Mouse (Mus musculus) spleen, postnatal 14 days (tissue): Measurements from ENCODE around the gene Sh3gl3.

Source experiments
- DNase-seq, 2 experiments: peaks; one replicate each; pipeline ENCODE4 v3.0.0; 2021 to 2022; ENCODE audit warnings: low spot score in 2 of 2

The Sh3gl3 gene

DNA sequence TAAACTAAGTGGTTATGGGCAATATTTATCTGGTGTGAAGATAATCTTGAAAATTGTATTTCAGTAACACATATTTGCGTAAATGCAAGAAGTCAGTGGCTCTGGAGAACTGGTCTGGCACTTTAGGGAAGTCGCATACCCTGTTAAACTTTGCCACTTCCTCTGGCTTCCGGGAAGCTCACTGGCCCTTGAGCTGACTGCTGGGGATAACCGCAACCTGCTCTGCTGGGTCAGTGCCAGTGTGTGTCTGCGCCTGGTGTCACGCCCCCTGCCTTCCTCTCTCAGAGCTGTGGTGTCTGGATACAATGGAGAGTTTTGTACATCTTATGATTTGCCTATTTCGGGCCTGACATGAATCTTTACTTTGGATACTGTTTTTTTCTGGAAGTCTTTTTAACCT lies 119.8 kb downstream of the Sh3gl3 start:
- no peak for DNase-seq

DNA sequence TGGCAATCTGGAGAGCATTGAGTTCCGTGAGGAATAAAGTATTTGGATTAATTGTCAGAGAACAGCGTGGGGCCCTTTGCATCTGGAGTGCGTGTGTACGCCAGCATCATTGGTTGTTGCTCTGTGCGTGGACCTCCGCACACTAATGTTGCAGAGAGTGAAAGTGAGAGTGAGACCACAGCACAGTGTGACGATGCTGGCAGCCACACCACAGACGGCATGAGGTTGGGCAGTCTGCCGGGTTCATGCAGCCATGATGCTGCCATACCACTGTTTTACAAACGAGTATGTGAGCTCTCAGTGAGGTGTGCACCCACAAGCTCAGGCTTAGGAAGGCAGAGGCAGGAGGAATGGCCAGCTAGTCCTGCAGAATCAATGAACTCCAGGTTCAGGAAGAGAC lies 120.4 kb downstream of the Sh3gl3 start:
- DNase-seq = no peak

GRCm38 (mm10) chr7:82294611-82295010 lies 121.0 kb downstream of the Sh3gl3 start:
- DNase-seq = no peak

DNA sequence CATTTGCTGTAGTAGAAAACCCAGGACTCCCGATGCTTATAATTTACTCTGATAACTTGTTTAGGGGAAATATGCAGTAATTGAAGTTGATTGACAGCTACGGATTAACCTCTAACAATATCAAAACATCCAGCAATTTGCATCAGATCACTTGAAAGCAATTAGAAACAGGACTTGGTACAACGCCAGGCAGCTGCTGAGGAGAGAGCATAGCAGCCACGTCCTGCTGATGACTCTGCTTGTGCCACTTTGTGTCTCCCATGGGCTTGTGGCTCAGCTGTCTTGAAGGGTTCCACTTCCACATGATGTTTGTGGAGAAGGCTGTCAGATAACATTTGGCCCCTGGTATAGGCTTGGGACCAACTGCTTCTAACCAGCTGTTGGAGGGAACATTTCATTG lies 134.8 kb downstream of the Sh3gl3 start:
- DNase-seq = no peak

GRCm38 (mm10) chr7:82318515-82318914 lies 144.9 kb downstream of the Sh3gl3 start:
- no peak for DNase-seq

- no peak for DNase-seq
These were observed 153.0 kb downstream of the Sh3gl3 start for GRCm38 (mm10) chr7:82326616-82327015.

DNA sequence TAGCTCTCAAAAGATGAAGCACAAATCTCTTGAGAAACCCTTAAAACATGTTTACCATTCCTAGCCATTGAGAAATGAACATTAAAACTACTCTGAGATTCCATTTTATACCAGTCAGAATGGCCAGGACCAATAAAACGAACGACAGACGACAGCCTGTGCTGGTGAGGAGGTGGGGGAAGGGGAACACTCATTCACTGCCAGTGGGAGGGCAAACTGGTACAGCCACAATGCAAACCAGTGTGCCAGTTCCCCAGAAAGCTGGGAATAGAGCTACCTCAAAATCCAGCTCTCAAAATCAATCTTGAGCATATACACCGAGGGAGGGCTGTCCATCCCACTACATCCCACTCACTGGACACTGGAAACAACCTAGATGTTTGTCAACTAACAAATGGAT lies 153.6 kb downstream of the Sh3gl3 start:
- no peak for DNase-seq

GRCm38 (mm10) chr7:82327881-82328280 lies 154.2 kb downstream of the Sh3gl3 start:
- no peak for DNase-seq

GRCm38 (mm10) chr7:82329831-82330230 lies 156.2 kb downstream of the Sh3gl3 start:
- no peak for DNase-seq

- DNase-seq = no peak
These were observed 157.2 kb downstream of the Sh3gl3 start for GRCm38 (mm10) chr7:82330860-82331259.

DNA sequence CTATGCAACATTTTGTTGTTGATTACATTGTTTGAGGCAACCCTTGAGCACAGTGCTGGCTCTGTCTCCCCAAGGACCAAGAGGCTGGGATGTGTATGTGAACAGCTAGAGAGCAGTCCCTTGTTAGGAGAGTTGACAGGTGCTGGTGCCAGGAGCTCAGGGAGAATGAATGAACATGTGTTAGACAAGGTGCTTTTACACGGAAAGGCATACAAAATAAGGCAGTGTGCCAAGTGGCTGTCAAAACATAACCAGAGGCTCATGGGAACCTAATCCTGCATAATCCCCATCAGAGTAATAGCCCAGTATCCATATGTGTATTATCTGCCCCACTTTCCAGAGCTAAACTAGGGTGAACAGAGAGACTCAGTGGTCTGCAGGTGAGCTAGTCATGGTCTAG lies 160.4 kb downstream of the Sh3gl3 start:
- no peak for DNase-seq

DNA sequence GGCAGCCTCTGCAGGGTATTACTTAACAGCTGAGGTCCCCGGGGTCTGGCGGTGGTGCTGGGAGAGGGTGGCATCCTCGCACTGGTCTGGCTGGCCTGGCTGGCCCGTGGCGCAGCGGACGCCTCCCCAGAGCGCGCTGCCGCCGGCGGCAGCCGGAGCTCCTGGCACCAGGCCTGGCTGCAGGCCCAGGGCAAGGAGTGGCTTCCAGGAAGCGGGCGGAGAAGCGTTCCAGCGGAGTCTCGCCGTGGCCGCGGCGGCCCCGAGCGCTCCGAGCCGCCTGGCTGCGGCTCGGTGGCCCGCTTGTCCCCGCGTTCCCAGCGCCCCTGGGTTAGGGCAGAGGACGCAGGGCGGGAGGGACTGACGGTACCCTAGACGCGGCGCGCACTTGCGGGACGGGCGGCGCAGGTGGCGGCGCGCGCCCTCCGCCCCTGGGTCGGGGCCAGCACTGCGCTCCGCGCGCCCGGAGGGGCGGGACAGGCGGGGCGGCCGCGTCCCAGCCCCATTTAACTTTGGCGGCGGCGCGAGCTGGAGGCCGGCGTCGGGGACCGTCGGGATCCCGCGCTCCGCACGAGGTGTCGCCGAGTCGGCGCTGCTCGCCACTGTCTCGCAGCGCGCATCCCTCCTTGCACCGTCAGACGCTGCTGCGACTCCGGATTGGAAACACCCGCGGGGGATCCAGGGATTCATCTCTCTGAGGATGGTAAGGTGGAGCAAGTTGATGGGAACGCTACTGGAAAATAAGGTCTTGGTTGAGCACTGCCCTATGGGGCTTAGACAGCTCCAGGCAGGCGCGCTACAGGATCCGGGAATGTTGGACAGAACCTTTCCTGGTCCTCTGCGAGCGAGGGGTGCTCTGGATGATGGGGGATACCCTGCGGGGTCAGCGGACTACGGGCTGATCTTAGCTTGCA lies 161.8 kb downstream of the Sh3gl3 start, which contains the start of gene Adamtsl3:
Adamtsl3 (plus strand) TSS at position 484 of the 911 bp plus-strand sequence.
- DNase-seq = no peak

- no peak for DNase-seq
These were observed 162.5 kb downstream of the Sh3gl3 start for GRCm38 (mm10) chr7:82336132-82336531.

- no peak for DNase-seq
These were observed 164.5 kb downstream of the Sh3gl3 start for GRCm38 (mm10) chr7:82338121-82338520.

DNA sequence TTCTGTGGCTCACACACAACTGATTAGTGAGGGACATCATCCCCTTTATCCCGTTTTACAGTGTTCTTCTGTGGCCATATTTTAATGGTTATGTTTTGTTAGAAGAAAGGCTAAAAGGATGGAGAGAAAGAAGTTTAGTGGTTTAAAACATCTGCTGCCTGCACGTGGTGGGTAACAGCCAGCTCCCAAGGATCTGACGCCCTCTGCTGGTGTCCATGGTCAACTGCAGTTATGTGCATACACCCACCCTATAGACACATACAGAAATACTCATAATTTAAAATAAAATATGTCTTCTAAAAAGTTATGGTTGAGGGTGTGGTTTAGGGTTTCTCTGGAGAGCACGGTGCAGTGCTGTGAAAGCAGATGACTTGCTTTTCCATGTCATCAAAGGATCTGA lies 164.9 kb downstream of the Sh3gl3 start:
- no peak for DNase-seq

DNA sequence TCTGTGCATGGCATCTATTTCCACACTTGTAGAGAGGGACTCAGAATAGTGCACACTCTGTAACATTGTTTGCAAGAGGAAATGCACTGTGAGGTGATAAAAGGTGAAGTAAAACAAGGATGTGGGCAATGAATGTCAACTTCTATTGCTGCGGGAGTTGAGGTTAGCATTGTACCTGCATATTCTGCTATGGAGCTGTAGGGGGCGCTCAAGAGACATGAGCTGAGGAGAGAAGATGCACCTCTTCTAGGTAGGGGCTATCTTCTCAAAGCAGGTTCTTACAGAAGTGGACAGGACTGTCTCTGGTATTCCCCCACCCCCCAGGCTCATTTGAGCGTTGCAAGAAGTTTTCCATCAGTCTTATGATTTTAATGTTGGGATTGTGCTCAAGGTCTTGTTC lies 165.6 kb downstream of the Sh3gl3 start:
- no peak for DNase-seq

DNA sequence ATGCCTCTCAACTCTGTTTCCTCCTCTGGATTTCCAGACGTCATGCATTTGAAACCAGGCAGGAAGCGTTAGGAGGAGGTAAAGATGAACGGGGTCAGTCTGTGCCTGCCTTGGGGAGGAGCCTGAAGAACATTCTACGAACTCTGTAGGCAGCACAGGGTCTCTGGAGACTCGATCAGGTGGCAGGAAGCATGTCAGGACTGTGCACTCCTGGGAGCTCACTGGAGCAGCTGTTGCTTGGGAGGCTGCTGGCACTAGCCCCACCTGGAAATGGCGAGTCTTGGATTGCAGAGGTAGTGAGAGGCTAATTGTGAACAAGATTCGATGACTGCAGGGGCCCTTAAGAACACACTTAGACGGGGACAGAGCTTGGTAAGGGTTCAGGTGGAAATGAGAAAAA lies 167.8 kb downstream of the Sh3gl3 start:
- no peak for DNase-seq

- no peak for DNase-seq
These were observed 173.1 kb downstream of the Sh3gl3 start for GRCm38 (mm10) chr7:82346706-82347105.

DNA sequence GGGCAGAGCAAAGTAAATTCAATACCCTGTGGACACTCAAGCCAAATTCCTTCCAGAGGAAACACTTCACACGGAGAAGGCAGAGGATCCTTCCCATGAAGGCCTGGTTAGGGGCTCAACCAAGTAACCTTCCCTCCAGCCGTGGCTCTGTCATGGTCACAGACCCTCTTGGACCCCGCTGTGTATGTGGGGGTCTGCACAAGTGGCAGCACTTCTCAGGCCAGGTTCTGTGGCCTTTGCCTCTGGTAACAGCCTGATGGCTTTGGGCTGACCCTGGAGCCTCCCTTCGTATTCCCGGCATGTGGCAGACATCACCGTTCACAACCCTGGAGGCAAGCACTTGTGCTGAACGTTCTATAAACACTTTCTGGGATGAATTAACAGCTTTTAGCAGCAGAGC lies 176.2 kb downstream of the Sh3gl3 start:
- DNase-seq = no peak

DNA sequence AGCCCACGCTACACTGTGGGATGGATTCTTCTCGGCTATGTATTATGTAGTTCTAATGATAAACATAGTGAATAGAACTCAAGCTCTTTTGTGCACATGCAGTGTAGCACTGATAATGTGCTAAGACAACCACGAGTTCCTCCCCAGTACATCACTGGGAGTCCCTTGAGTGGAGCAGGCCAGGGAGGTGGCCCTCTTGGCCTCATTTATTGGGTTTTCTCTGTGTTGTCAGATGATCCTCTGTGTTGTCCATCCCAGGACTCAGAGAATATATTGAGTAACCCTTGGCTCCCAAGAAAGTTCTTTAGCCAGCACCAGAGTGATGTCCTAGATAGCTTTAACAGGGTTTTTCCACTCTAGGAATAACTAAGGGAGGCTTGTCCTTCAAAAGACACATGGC lies 176.8 kb downstream of the Sh3gl3 start:
- DNase-seq = no peak
